ENCODE assay signal across 19 mouse cellular contexts in genomic region chr11:119687966-119688365, GRCm38 (mm10).
DNase-seq lines count a peak whose midpoint lies in the region; ATAC-seq lines count a peak whose summit lies in the region.
"Had no signal": no experiment of that assay in that cellular context is flagged by ENCODE, and none has a peak within 500 bp of the region (broad histone marks: within the 10 kb centered on the region; RNA-seq: fewer than 3 reads in every experiment).

No protein-coding gene starts in this region.

- peaks cover 47% of the 10 kb centered on the region for H3K4me1 ChIP-seq in hindbrain, embryonic 13.5 days (replicated peaks)
- peaks cover 10% of the 10 kb centered on the region for H3K4me1 ChIP-seq in hindbrain, embryonic 16.5 days (ENCODE audit: control insufficient read depth, insufficient read depth, low read depth, low read length)

- H3K4me2 ChIP-seq in hindbrain, embryonic 13.5 days = no peak overlapping the region
- no peak overlapping the region for H3K4me2 ChIP-seq in hindbrain, embryonic 16.5 days (ENCODE audit: low read length)
- H3K4me2 ChIP-seq: forebrain, embryonic 12.5 days; heart, embryonic 13.5 days; hindbrain, embryonic 14.5 days; intestine, embryonic 15.5 days; limb, embryonic 13.5 days; liver, embryonic 13.5 days; midbrain, embryonic 11.5 days had no signal

- peak; percentile 47 for DNase-seq in adrenal gland, postnatal 14 days
- no peak for DNase-seq in adrenal gland, postnatal 4 days (ENCODE audit: low spot score in 2 of 2)
- DNase-seq in Muller cell, postnatal 12 days (ENCODE audit: inconsistent ontology term) = peak; percentile 33
- DNase-seq in lung, postnatal 10 days = peak; percentile 51
- no peak for DNase-seq in urinary bladder, adult 18-20 months (ENCODE audit: low spot score in 2 of 2)
- DNase-seq: kidney, adult 9 months; kidney, postnatal 4 days; liver, embryonic 13.5 days; right cerebral cortex, postnatal 4 days had no signal

- 0 out of 2 replicates have a peak overlapping the region, but pooled peaks have one; percentile 6 for H3K27ac ChIP-seq in hindbrain, embryonic 13.5 days
- H3K27ac ChIP-seq in hindbrain, embryonic 16.5 days (ENCODE audit: low read depth, low read length) = no peak overlapping the region
- H3K27ac ChIP-seq: forebrain, embryonic 12.5 days; heart, embryonic 13.5 days; hindbrain, embryonic 14.5 days; intestine, embryonic 15.5 days; limb, embryonic 13.5 days; liver, embryonic 13.5 days; stomach, postnatal 0 days had no signal

- no peaks in the 10 kb centered on the region for H3K9me3 ChIP-seq in hindbrain, embryonic 13.5 days
- no peaks in the 10 kb centered on the region for H3K9me3 ChIP-seq in hindbrain, embryonic 16.5 days (ENCODE audit: control insufficient read depth, low read length)
- H3K9me3 ChIP-seq: forebrain, embryonic 12.5 days; G1E; heart, embryonic 13.5 days; intestine, embryonic 15.5 days; limb, embryonic 13.5 days; liver, embryonic 13.5 days had no signal

- H3K27me3 ChIP-seq in hindbrain, embryonic 13.5 days = no peaks in the 10 kb centered on the region
- no peaks in the 10 kb centered on the region for H3K27me3 ChIP-seq in hindbrain, embryonic 16.5 days (replicated peaks; ENCODE audit: control insufficient read depth, insufficient read depth, low read length)
- H3K27me3 ChIP-seq: forebrain, embryonic 12.5 days; heart, embryonic 13.5 days; intestine, embryonic 15.5 days; limb, embryonic 13.5 days; liver, embryonic 13.5 days had no signal

- H3K36me3 ChIP-seq in hindbrain, embryonic 13.5 days = no peaks in the 10 kb centered on the region
- no peaks in the 10 kb centered on the region for H3K36me3 ChIP-seq in hindbrain, embryonic 16.5 days (ENCODE audit: control insufficient read depth, insufficient read depth, low read length)
- H3K36me3 ChIP-seq: forebrain, embryonic 12.5 days; intestine, embryonic 15.5 days; limb, embryonic 13.5 days had no signal

- ATAC-seq in hindbrain, embryonic 13.5 days (ENCODE audit: low FRiP score) = no peak
- no peak for ATAC-seq in hindbrain, embryonic 16.5 days
- ATAC-seq: intestine, embryonic 15.5 days had no signal

- H3K9ac ChIP-seq in hindbrain, embryonic 13.5 days = no peak overlapping the region
- H3K9ac ChIP-seq in hindbrain, embryonic 16.5 days (ENCODE audit: low read depth, low read length) = no peak overlapping the region
- H3K9ac ChIP-seq: forebrain, embryonic 12.5 days; heart, embryonic 13.5 days; hindbrain, embryonic 14.5 days; intestine, embryonic 15.5 days; limb, embryonic 13.5 days; liver, embryonic 13.5 days had no signal

- no peak overlapping the region for H3K4me3 ChIP-seq in hindbrain, embryonic 13.5 days
- no peak overlapping the region for H3K4me3 ChIP-seq in hindbrain, embryonic 16.5 days (ENCODE audit: low read length)
- H3K4me3 ChIP-seq: forebrain, embryonic 12.5 days; heart, embryonic 13.5 days; intestine, embryonic 15.5 days; limb, embryonic 13.5 days; liver, embryonic 13.5 days had no signal

Comparison
In these comparisons a context has a peak if more than half of its experiments do, and no peak if none do; other contexts are left out.
1. DNase-seq: peak in adrenal gland, postnatal 14 days (single experiment), Muller cell, postnatal 12 days (single experiment) and lung, postnatal 10 days (single experiment); none in adrenal gland, postnatal 4 days (0 of 2) and urinary bladder, adult 18-20 months (0 of 2).